Mouse (Mus musculus) hindbrain, embryonic 13.5 days (tissue): ENCODE data around the gene Hipk2. TPM values are rescaled to one million over a fixed set of nuclear protein-coding genes. Genes with fewer than 3 reads are reported as not detected.

Source experiments
- ATAC-seq: fragments of 200-750 bp; cut with Nextera tagmentation; 2 replicates; pipeline ENCODE4 v1.8.0; 2017; ENCODE audit warnings: moderate TSS enrichment; ENCODE audit not compliant: low FRiP score
- H3K27ac ChIP-seq: fragments of 300-500 bp; sonication (generic); 2 replicates; pipeline ENCODE4 v1.5.1; 2015; ENCODE audit warnings: inconsistent platforms, mild to moderate bottlenecking, moderate library complexity
- H3K27me3 ChIP-seq: fragments of 300-500 bp; sonication (generic); 2 replicates; pipeline ENCODE4 v1.6.1; 2015; ENCODE audit warnings: mild to moderate bottlenecking, inconsistent platforms
- H3K36me3 ChIP-seq: fragments of 300-500 bp; sonication (generic); 2 replicates; pipeline ENCODE4 v1.6.1; 2015; ENCODE audit warnings: mild to moderate bottlenecking, inconsistent platforms
- H3K4me1 ChIP-seq: fragments of 300-500 bp; sonication (generic); replicated peaks from 2 replicates; pipeline ENCODE4 v1.6.1; 2015; ENCODE audit warnings: inconsistent platforms
- H3K4me2 ChIP-seq: fragments of 300-500 bp; sonication (generic); 2 replicates; pipeline ENCODE4 v1.6.1; 2015; ENCODE audit warnings: inconsistent platforms, mild to moderate bottlenecking, moderate library complexity
- H3K4me3 ChIP-seq: fragments of 300-500 bp; sonication (generic); 2 replicates; pipeline ENCODE4 v1.5.1; 2015; ENCODE audit warnings: mild to moderate bottlenecking, inconsistent platforms
- H3K9ac ChIP-seq: fragments of 300-500 bp; sonication (generic); 2 replicates; pipeline ENCODE4 v1.6.1; 2015; ENCODE audit warnings: mild to moderate bottlenecking, inconsistent platforms
- H3K9me3 ChIP-seq: fragments of 300-500 bp; sonication (generic); 2 replicates; pipeline ENCODE4 v1.6.1; 2016; ENCODE audit warnings: inconsistent platforms
- WGBS: fragments of 180-500 bp; shearing (Covaris S2); methylation state at CpG from one replicate; pipeline ENCODE4 v1.1.7; 2015; 5-methylcytosine and 5-hydroxymethylcytosine counted together
- polyA plus RNA-seq: library from polyadenylated mRNA; unstranded; fragments of >200 nt; fragmentation: Nextera tagmentation; extraction: Ambion mirVana; gene quantifications from 2 replicates; pipeline ENCODE4 v1.2.1, GENCODE M21; 2015

Hipk2 gene
- polyA plus RNA-seq, 1 experiment from 2014 or later: 39.6 TPM

DNA sequence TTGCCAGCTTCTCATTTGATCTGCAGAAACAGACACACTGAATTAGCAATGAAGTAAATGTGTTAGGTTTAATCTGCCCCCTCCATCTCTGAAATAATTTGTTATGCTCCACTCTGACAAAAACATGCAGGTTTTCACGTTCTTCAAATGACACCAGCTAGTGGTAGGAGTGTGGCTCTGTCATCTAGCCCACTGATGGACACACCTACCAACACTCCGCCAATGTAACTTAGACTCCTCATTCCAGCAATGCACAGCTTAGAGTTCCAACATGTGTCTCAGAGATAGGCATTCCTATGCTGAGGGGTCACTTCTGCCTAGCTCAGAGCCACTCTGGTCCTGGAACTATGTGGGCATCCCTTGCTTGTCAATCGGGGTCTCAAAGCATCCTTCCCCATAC, 78.4 kb downstream of the Hipk2 start:
- ATAC-seq: no peak
- 86% methylated on average over 3 of the region's 3 CpGs for WGBS
- no peaks in the 10 kb centered on the region for H3K36me3 ChIP-seq
- H3K4me3 ChIP-seq: no peak overlapping the region
- H3K27ac ChIP-seq: no peak overlapping the region
- no peak overlapping the region for H3K9ac ChIP-seq
- H3K9me3 ChIP-seq: no peaks in the 10 kb centered on the region
- H3K4me2 ChIP-seq: no peak overlapping the region
- peaks cover 33% of the 10 kb centered on the region for H3K4me1 ChIP-seq
- no peaks in the 10 kb centered on the region for H3K27me3 ChIP-seq

DNA sequence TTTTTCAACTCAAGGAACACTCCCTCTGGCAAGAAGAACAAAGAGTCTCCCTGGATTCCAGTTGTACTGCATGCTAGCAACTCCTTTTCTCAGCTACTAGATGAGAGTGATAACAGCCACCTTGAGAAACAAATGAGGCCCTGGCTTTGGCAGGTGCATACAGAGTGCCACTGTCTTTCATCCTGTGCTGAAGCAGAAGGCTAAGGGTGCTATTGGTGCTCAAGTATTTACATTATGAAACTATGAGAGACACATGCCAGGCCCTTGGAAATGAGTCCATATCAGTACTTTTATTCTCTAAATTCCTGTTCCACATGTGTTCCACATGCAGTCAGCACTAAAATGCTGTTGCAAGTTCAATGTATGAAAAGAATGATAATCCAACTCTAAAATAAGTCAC, 79.0 kb downstream of the Hipk2 start:
- no peak overlapping the region for H3K9ac ChIP-seq
- no peak overlapping the region for H3K27ac ChIP-seq
- no peaks in the 10 kb centered on the region for H3K36me3 ChIP-seq
- H3K4me3 ChIP-seq: no peak overlapping the region
- peaks cover 27% of the 10 kb centered on the region for H3K4me1 ChIP-seq
- ATAC-seq: no peak
- no peaks in the 10 kb centered on the region for H3K9me3 ChIP-seq
- no peak overlapping the region for H3K4me2 ChIP-seq
- H3K27me3 ChIP-seq: no peaks in the 10 kb centered on the region

DNA sequence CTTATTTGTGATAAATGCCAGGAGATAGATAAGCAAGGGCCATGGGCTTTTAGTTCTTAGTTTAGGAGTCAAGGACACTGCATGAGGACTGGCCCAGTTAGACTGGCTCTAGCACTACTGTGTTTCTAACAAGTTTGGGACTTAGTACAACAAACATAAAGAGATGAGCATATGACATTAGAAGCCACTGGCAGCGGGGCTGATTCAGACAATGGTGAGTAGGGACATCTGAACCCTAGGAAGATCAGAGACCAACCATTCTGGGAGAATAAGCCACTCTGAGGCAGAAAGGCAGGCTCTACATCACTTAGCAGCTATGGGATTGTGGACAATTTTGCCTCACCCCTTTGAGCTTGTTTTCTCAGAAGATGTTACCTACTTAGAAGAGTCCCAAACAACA, 79.6 kb downstream of the Hipk2 start:
- Histone ChIP-seq H3K9me3 (no peaks in the 10 kb centered on the region), H3K4me2 (no peak overlapping the region), H3K4me1 (peaks cover 22% of the 10 kb centered on the region), H3K9ac (no peak overlapping the region), H3K4me3 (no peak overlapping the region), H3K36me3 (peaks cover 2% of the 10 kb centered on the region; the same call in 1 of the 2 replicates), H3K27ac (no peak overlapping the region), H3K27me3 (no peaks in the 10 kb centered on the region)
- 94% methylated on average over 1 of the region's 1 CpGs for WGBS
- ATAC-seq: no peak

DNA sequence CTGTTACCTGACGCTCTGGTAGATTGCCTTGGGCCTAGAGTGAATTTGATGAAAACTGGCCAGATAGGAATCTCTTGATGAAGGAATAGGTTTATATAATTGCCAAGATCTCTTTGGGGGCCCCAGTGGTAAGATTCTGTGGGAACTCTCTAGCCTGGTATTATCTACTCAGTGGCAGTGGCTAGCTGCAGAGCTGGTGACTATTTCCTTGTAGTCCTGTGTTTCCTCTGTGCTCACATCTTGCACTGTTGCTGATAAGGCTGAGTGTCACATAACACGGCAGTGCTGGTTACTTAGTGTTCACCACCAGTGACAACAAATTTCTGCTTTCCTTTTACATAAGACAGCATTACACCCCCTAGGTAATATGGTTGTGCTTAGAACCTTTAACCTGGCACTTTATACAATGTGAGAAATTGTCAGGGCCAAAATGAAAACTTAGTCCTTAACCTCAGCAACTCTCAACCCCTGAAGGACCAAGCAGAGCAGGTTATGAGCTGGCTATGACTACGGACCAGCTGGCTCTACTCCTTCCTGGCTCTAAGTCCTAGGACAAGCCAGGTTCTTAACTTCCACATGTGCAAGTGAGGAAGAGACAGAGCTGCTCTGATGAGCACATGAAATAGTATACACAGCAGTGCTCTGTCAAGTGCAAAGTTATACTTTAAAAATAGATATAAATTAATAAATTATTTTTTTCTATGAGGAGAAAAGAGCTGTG, 80.7 kb downstream of the Hipk2 start:
- Histone ChIP-seq H3K27me3 (no peaks in the 10 kb centered on the region), H3K36me3 (peaks cover 6% of the 10 kb centered on the region; the same call in 1 of the 2 replicates), H3K9me3 (no peaks in the 10 kb centered on the region), H3K4me3 (no peak overlapping the region), H3K4me2 (no peak overlapping the region), H3K27ac (no peak overlapping the region), H3K4me1 (peaks cover 15% of the 10 kb centered on the region), H3K9ac (no peak overlapping the region)
- ATAC-seq: no peak
- WGBS: 89% methylated on average over 3 of the region's 3 CpGs

DNA sequence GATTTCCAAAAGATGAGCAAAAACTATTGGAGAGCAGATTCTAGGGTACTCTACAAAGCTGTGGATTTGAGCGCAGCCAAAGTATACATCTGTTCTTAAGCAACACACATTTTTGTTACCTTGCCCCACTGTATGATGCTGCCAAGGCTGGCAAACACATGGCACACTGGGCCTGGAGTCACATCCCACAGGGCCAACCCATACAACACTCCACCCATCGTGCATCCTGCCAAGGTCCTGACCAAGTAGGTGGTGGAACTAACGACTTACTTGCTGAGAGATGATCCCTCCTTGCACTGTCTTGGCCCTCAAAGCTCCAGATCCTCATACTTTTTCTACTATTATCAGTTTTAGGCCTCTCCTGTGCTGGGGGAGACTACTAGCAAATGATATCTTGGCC, 83.0 kb downstream of the Hipk2 start:
- 0 out of 2 replicates have a peak, but pooled peaks cover 12% of the 10 kb centered on the region for H3K4me1 ChIP-seq
- no peak overlapping the region for H3K9ac ChIP-seq
- WGBS: 89% methylated on average over 3 of the region's 3 CpGs

DNA sequence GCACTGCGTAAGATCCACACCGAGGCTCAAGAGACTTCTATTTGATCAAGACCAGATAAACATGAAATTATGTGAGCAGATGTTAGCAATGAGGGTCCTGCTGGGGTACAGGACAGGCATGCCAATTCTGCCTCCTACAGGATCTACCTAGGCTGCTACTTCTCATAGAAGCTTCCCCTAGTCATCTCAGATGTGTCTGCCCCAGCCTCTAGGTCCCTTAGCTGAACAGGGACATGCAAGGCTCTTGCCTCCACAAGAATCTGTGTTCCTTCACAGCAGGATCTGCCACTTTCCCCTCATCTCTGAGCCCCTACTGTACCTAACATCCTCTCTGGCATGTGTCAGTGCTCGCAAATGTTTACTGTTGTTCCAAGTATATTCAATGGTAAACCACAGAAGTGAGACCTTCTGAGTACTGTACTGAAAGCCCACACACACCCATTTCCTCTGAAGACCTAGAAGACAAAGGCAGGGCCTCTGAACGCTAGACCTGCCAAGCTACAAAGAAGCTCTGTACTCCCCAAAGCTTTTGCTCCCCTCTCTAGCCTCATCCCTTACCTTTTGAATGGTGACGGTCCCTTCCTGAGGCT, 86.6 kb downstream of the Hipk2 start:
- Histone ChIP-seq H3K27me3 (no peaks in the 10 kb centered on the region), H3K9me3 (no peaks in the 10 kb centered on the region), H3K36me3 (peaks cover 6% of the 10 kb centered on the region; the same call in 1 of the 2 replicates), H3K4me1 (peaks cover 27% of the 10 kb centered on the region), H3K4me3 (no peak overlapping the region), H3K9ac (no peak overlapping the region), H3K27ac (peak overlapping the region; percentile 3; the same call in 1 of the 2 replicates), H3K4me2 (no peak overlapping the region)
- WGBS: 81% methylated on average over 5 of the region's 5 CpGs
- ATAC-seq: no peak

More for the DNA sequence above, 83.0 kb downstream of the Hipk2 start:
- ATAC-seq: no peak
- H3K27ac ChIP-seq: no peak overlapping the region
- H3K4me2 ChIP-seq: no peak overlapping the region
- H3K4me3 ChIP-seq: no peak overlapping the region
- no peaks in the 10 kb centered on the region for H3K9me3 ChIP-seq
- H3K36me3 ChIP-seq: peaks cover 6% of the 10 kb centered on the region; the same call in 1 of the 2 replicates
- H3K27me3 ChIP-seq: no peaks in the 10 kb centered on the region

DNA sequence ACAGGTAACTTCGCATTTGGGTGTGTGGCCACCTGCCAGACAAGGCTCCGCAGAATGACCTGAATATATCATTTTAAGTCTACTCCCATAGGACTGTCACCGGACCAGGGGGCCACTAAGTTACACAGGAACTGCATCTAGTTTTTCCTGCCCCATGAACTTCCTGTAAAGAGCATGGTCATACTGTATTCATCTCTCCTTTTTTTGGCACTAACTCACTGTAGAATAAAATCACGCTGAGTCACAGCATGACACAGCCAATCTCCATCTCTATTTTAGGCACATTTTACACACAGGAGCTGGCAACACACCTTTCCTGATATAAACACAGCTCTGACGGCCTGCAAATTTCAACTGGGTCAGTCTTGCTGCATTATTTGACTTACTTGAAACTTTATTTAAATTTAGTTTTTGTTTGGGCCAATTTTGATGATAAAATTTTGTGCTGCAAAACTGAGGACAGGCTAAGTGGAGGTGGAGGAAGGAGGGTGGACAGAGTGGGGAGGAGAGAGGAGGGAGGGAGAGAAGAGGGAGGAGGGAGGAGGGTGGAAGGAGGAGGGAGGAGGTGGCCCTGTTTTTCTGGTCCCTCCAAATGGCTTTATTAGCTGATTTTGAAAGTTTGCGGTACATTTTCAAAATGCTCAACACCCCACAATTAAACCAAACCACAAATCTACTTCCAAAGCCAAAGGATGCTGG, 88.0 kb downstream of the Hipk2 start:
- Histone ChIP-seq H3K4me3 (no peak overlapping the region), H3K4me2 (no peak overlapping the region), H3K9me3 (no peaks in the 10 kb centered on the region), H3K36me3 (peaks cover 6% of the 10 kb centered on the region; the same call in 1 of the 2 replicates), H3K4me1 (peaks cover 27% of the 10 kb centered on the region), H3K9ac (no peak overlapping the region), H3K27me3 (no peaks in the 10 kb centered on the region), H3K27ac (no peak overlapping the region)
- 88% methylated on average over 6 of the region's 6 CpGs for WGBS
- no peak for ATAC-seq

DNA sequence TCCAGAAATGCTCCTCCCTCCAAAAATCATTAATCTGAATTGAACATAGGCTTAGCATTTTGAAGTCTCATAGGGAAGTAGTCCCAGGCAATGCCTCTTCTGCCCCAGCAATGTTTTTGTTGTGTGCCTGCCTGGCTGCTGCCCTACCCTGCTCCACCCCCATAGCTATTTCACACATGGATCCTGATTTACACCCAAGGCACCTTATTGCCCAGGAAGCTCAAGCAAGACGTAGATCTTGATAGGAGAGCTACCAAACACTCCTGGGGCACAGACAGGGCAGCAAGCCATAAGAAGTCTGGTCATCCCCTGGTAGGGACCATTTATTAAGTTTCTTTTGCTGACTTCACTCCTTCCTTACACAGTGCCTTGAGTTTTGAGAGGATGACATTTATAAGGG, 88.8 kb downstream of the Hipk2 start:
- no peak overlapping the region for H3K9ac ChIP-seq
- 73% methylated on average over 1 of the region's 1 CpGs for WGBS
- no peak overlapping the region for H3K4me2 ChIP-seq
- no peak for ATAC-seq
- H3K36me3 ChIP-seq: peaks cover 6% of the 10 kb centered on the region; the same call in 1 of the 2 replicates
- no peak overlapping the region for H3K4me3 ChIP-seq
- 0 out of 2 replicates have a peak overlapping the region, but pooled peaks have one; percentile 19 for H3K27ac ChIP-seq
- no peaks in the 10 kb centered on the region for H3K9me3 ChIP-seq
- no peaks in the 10 kb centered on the region for H3K27me3 ChIP-seq
- peaks cover 27% of the 10 kb centered on the region for H3K4me1 ChIP-seq

DNA sequence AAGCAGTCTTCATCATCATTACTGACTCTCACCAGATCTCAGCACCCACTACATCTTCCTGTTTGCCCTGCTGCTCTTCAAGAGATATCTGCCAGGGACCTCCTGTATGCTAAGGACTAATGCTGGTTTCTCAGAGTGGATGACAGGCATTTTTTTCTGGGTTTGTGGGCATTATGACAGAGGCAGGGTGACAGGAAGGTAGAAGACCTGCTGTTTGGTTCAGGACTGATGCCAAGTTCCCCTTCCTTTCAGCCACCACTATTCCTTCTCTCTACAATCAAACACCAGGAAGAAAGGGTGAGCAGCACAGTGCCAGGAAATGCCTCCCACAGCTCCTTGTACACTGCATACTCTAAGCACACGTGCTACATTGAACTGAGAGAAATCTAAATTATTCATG, 90.2 kb downstream of the Hipk2 start:
- no peak for ATAC-seq
- WGBS: 54% methylated on average over 1 of the region's 1 CpGs
- H3K27ac ChIP-seq: no peak overlapping the region; the same call in 1 of the 2 replicates

DNA sequence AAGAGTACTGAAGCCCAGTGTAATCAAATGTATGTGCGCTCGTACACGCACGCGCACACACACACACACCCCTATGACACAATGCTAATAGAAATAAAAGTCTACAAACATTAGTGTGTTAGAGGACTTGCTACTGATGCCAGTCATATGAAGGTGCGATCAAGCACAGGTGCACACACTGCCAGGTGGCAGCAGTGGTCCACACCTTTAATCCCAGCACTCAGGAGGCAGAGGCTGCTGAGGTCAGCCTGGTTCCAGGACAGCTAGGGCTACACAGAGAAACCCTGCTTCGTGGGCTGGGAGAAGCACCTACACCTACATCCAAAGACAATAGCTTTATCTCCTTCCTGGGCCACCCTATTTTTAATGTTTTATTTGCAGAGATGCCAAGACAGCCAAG, 96.6 kb downstream of the Hipk2 start:
- no peak for ATAC-seq
- 98% methylated on average over 7 of the region's 7 CpGs for WGBS
- Histone ChIP-seq H3K36me3 (no peaks in the 10 kb centered on the region), H3K9me3 (no peaks in the 10 kb centered on the region), H3K4me2 (no peak overlapping the region), H3K9ac (no peak overlapping the region), H3K4me1 (no peaks in the 10 kb centered on the region), H3K27me3 (no peaks in the 10 kb centered on the region), H3K27ac (no peak overlapping the region; the same call in 1 of the 2 replicates), H3K4me3 (no peak overlapping the region)

More for the DNA sequence above, 90.2 kb downstream of the Hipk2 start:
- Histone ChIP-seq H3K27me3 (no peaks in the 10 kb centered on the region), H3K4me3 (no peak overlapping the region), H3K36me3 (no peaks in the 10 kb centered on the region), H3K4me2 (no peak overlapping the region), H3K9ac (no peak overlapping the region), H3K4me1 (peaks cover 27% of the 10 kb centered on the region), H3K9me3 (no peaks in the 10 kb centered on the region)

DNA sequence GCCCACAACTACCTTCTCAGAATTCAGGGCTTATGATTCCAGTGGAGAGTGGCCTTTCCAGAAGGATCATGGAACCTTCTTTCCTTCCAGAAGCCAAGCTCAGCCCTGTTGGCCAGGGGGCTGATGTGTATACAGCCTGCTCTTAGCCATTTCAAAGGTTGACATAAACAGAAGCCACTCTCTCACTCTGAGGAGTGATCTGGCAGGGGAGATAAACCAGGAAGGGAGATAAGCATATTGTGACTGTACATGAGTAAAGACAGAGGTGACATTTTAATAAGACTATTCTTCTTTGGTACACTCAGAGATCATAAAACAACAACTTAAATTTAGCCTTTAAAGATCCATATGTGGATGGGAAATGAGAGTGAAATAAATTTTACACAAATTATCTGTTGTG, 97.1 kb downstream of the Hipk2 start:
- no peak for ATAC-seq
- H3K27ac ChIP-seq: no peak overlapping the region
- H3K27me3 ChIP-seq: no peaks in the 10 kb centered on the region

DNA sequence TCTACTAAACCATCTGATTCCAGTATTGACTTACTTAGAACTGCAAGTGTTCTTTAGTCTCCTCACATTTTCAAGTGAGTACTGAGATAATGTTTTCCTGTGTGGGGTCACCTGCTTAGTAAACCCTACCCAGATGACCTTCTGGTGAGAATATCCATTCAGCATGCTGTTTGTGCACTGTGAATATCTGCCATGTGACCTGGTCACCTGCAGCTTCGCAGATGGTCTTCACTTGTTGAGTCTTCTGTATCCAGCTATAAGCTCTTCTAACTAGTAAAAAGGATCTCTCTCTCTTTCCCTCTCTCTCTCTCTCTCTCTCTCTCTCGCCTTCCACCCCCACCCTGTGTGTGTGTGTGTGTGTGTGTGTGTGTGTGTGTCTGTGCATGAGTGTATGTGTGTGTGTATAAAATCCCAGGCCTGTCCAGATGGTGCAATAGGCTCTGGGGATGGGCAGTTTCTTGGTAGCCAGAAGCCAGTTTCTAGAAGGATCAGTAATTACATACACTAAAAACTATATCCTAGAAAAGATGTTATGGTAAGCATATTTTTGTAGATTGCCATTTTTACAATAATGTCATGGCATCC, 99.9 kb downstream of the Hipk2 start:
- ATAC-seq: no peak
- Histone ChIP-seq H3K9ac (no peak overlapping the region), H3K9me3 (no peaks in the 10 kb centered on the region), H3K4me2 (no peak overlapping the region), H3K27ac (no peak overlapping the region), H3K27me3 (no peaks in the 10 kb centered on the region), H3K4me1 (0 out of 2 replicates have a peak, but pooled peaks cover 2% of the 10 kb centered on the region), H3K4me3 (no peak overlapping the region), H3K36me3 (no peaks in the 10 kb centered on the region)
- WGBS: 89% methylated on average over 2 of the region's 2 CpGs

More for the DNA sequence above, 97.1 kb downstream of the Hipk2 start:
- H3K4me1 ChIP-seq: no peaks in the 10 kb centered on the region
- H3K4me3 ChIP-seq: no peak overlapping the region
- no peaks in the 10 kb centered on the region for H3K36me3 ChIP-seq
- no peak overlapping the region for H3K9ac ChIP-seq
- no peak overlapping the region for H3K4me2 ChIP-seq
- H3K9me3 ChIP-seq: no peaks in the 10 kb centered on the region
